Mouse (Mus musculus) CH12.LX (cell line): ENCODE results near the gene Lhcgr. TPM values are rescaled to one million over a fixed set of nuclear protein-coding genes. Genes with fewer than 3 reads are reported as not detected.

Experiments
- DNase-seq: peaks from one replicate; pipeline ENCODE4 v3.0.0-alpha.2; 2013; ENCODE audit errors: extremely low read depth
- H3K27ac ChIP-seq: 2 replicates; pipeline ENCODE4 v1.5.1; 2012; ENCODE audit warnings: low read depth, mild to moderate bottlenecking, control low read depth, moderate library complexity; ENCODE audit not compliant: insufficient read depth
- H3K27me3 ChIP-seq: replicated peaks from 2 replicates; pipeline ENCODE3; 2012; ENCODE audit warnings: inconsistent platforms
- H3K36me3 ChIP-seq, 2 experiments: replicated peaks in 1 of 2; 2 replicates each; pipeline versions ENCODE3 to v1.6.1; 2012; ENCODE audit warnings: inconsistent platforms in 1 of 2, low read length in 1 of 2, mild to moderate bottlenecking in 1 of 2, mixed read lengths in 1 of 2, moderate library complexity in 1 of 2; ENCODE audit not compliant: control insufficient read depth in 1 of 2, insufficient read depth in 1 of 2
- H3K4me1 ChIP-seq, 2 experiments: 2 replicates each; pipeline ENCODE4 v1.6.1; 2012; ENCODE audit warnings: inconsistent platforms in 1 of 2, moderate library complexity in 1 of 2; ENCODE audit not compliant: insufficient read depth in 2 of 2, control insufficient read depth in 1 of 2
- H3K4me2 ChIP-seq: 2 replicates; pipeline ENCODE4 v1.6.1; 2012; ENCODE audit warnings: low read depth, mild to moderate bottlenecking, control low read depth; ENCODE audit not compliant: poor library complexity, insufficient read depth, severe bottlenecking
- H3K4me3 ChIP-seq, 3 experiments: fragments of 150-350 bp in 1 of 3; sonication (generic) in 1 of 3; replicated peaks in 1 of 3; 2 replicates each; pipeline versions ENCODE3 to v1.5.1; 2011 to 2012; ENCODE audit warnings: low read depth in 2 of 3, low read length in 2 of 3, mild to moderate bottlenecking in 2 of 3, moderate library complexity in 2 of 3, control low read depth in 1 of 3, improper control_type of control experiment in 1 of 3, inconsistent platforms in 1 of 3, mixed read lengths in 1 of 3; ENCODE audit not compliant: poor library complexity in 1 of 3
- H3K79me2 ChIP-seq: replicated peaks from 2 replicates; pipeline ENCODE4 v1.6.1; 2012; ENCODE audit warnings: mild to moderate bottlenecking, moderate library complexity; ENCODE audit not compliant: control insufficient read depth, poor library complexity, insufficient read depth, severe bottlenecking; ENCODE audit errors: extremely low read depth
- H3K9ac ChIP-seq: 2 replicates; pipeline ENCODE4 v1.6.1; 2012; ENCODE audit warnings: low read depth, mild to moderate bottlenecking, control low read depth, moderate library complexity; ENCODE audit not compliant: insufficient read depth
- H3K9me3 ChIP-seq: replicated peaks from 2 replicates; pipeline ENCODE3; 2012; ENCODE audit warnings: low read length, inconsistent platforms, mixed read lengths
- CHD1 ChIP-seq: IDR thresholded peaks from 2 replicates; pipeline ENCODE4 v1.6.1; 2012; ENCODE audit warnings: low read depth, low read length, improper control_type of control experiment, inconsistent platforms
- CTCF ChIP-seq, 2 experiments: IDR thresholded peaks in 1 of 2; conservative IDR thresholded peaks in 1 of 2; 2 replicates each; pipeline ENCODE4 v1.5.1; 2011 to 2012; ENCODE audit warnings: low read depth in 2 of 2, low read length in 2 of 2, improper control_type of control experiment in 1 of 2, inconsistent platforms in 1 of 2, mild to moderate bottlenecking in 1 of 2, moderate library complexity in 1 of 2
- E2F4 ChIP-seq: IDR thresholded peaks from 2 replicates; pipeline ENCODE4 v1.6.1; 2011; ENCODE audit warnings: low read depth, low read length, improper control_type of control experiment; ENCODE audit not compliant: insufficient replicate concordance
- EP300 ChIP-seq: IDR thresholded peaks from 2 replicates; pipeline ENCODE4 v1.6.1; 2011; ENCODE audit warnings: low read length, improper control_type of control experiment
- IRF4 ChIP-seq: IDR thresholded peaks from 2 replicates; pipeline ENCODE4 v1.6.1; 2014; ENCODE audit warnings: low read depth, mild to moderate bottlenecking, inconsistent platforms, low read length, improper control_type of control experiment
- JUN ChIP-seq: IDR thresholded peaks from 2 replicates; pipeline ENCODE4 v1.6.1; 2011; ENCODE audit warnings: low read depth, mild to moderate bottlenecking, low read length, improper control_type of control experiment, moderate library complexity; ENCODE audit not compliant: insufficient read depth
- KAT2A ChIP-seq: IDR thresholded peaks from 2 replicates; pipeline ENCODE4 v1.6.1; 2012; ENCODE audit warnings: low read length, improper control_type of control experiment, inconsistent platforms; ENCODE audit not compliant: insufficient replicate concordance
- MAFK ChIP-seq: IDR thresholded peaks from 2 replicates; pipeline ENCODE4 v1.6.1; 2011; ENCODE audit warnings: low read length, improper control_type of control experiment; ENCODE audit not compliant: insufficient replicate concordance
- MAX ChIP-seq: IDR thresholded peaks from 2 replicates; pipeline ENCODE4 v1.6.1; 2011; ENCODE audit warnings: low read length, improper control_type of control experiment
- MAZ ChIP-seq: IDR thresholded peaks from 2 replicates; pipeline ENCODE4 v1.6.1; 2012; ENCODE audit warnings: low read depth, mild to moderate bottlenecking, inconsistent platforms, low read length, improper control_type of control experiment, moderate library complexity
- MXI1 ChIP-seq: IDR thresholded peaks from 2 replicates; pipeline ENCODE4 v1.6.1; 2011; ENCODE audit warnings: mild to moderate bottlenecking, low read depth, low read length, improper control_type of control experiment
- NRF1 ChIP-seq: IDR thresholded peaks from 2 replicates; pipeline ENCODE4 v1.6.1; 2014; ENCODE audit warnings: low read depth, mild to moderate bottlenecking, inconsistent platforms, low read length, improper control_type of control experiment, moderate library complexity
- PAX5 ChIP-seq: IDR thresholded peaks from 2 replicates; pipeline ENCODE4 v1.6.1; 2012; ENCODE audit warnings: low read length, inconsistent platforms, mixed read lengths
- POLR2AphosphoS2 ChIP-seq: IDR thresholded peaks from 2 replicates; pipeline ENCODE4 v1.6.1; 2011; ENCODE audit warnings: low read depth, low read length, improper control_type of control experiment
- TBP ChIP-seq: conservative IDR thresholded peaks from 2 replicates; pipeline ENCODE4 v1.6.1; 2011; ENCODE audit warnings: low read depth, low read length, improper control_type of control experiment
- TCF12 ChIP-seq: IDR thresholded peaks from 2 replicates; pipeline ENCODE4 v1.6.1; 2014; ENCODE audit warnings: low read depth, mild to moderate bottlenecking, inconsistent platforms, low read length, improper control_type of control experiment
- UBTF ChIP-seq: IDR thresholded peaks from 2 replicates; pipeline ENCODE4 v1.6.1; 2012; ENCODE audit warnings: low read depth, mild to moderate bottlenecking, inconsistent platforms, low read length, improper control_type of control experiment, moderate library complexity
- USF1 ChIP-seq: IDR thresholded peaks from 2 replicates; pipeline ENCODE4 v1.6.1; 2014; ENCODE audit warnings: low read depth, mild to moderate bottlenecking, inconsistent platforms, low read length, improper control_type of control experiment
- USF2 ChIP-seq: conservative IDR thresholded peaks from 2 replicates; pipeline ENCODE4 v1.6.1; 2011; ENCODE audit warnings: low read depth, low read length, improper control_type of control experiment
- ZC3H11A ChIP-seq: IDR thresholded peaks from 2 replicates; pipeline ENCODE4 v1.6.1; 2012; ENCODE audit warnings: low read depth, mild to moderate bottlenecking, inconsistent platforms, low read length, improper control_type of control experiment
- ZNF384 ChIP-seq: IDR thresholded peaks from 2 replicates; pipeline ENCODE4 v1.6.1; 2012; ENCODE audit warnings: low read depth, low read length, improper control_type of control experiment, inconsistent platforms
- dilution Hi-C: fragments of 300-500 bp; cut with MboI; formaldehyde crosslinking; loops from 2 replicates; pipeline ENCODE4 v1.14.3; 2020; ENCODE audit warnings: low sequenced_read_pairs; ENCODE audit not compliant: extremely low pct_unique_long_range_greater_than_20kb, extremely low pct_ligation_motif_present
- in situ Hi-C: fragments of 300-500 bp; cut with MboI; formaldehyde crosslinking; loops from 3 replicates; pipeline ENCODE4 v1.14.3; 2019; ENCODE audit warnings: low sequenced_read_pairs, low pct_ligation_motif_present, low pct_unique_long_range_greater_than_20kb, mixed read lengths
- polyA plus RNA-seq: library from polyadenylated mRNA; unstranded; fragments of >175 nt; gene quantifications from 2 replicates; pipeline ENCODE4 v1.2.1, GENCODE M21; 2012; ENCODE audit warnings: low read depth; ENCODE audit not compliant: insufficient read length
- total RNA-seq, 2 experiments: library from RNA; depleted of rRNA; stranded (reverse); fragments of 300-350 nt in 1 of 2; fragments of >200 nt in 1 of 2; gene quantifications; 2 replicates each; pipeline ENCODE4 v1.2.3; 2012 to 2014

Lhcgr gene
- total and polyA plus RNA-seq, 3 experiments = not detected

- dilution Hi-C loops = no loop called here
These were observed 1.1 kb downstream of the Lhcgr start for GRCm38 (mm10) chr17:88790680-88791079.

DNA sequence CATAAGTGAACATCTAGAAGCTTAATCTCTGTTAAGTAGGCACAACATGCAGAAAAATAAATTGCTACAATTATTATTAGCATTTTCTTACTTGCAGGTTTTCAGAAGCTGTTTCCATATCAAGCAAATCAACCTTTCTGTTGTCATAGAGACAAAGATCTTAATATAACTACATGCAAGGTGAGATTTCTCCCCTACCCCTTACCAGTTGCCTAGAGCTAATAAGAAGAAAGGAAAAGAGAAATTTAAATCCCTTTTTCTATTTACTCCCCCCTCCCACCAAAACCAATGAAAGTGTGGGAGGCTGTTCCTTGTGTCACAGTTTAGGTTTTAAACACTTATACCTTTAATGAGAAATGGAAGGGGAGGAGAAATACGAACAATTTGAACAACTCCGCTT is 3.4 kb downstream of the Lhcgr start:
- Histone ChIP-seq H3K27me3 (no peaks in the 10 kb centered on the region), H3K36me3 (no peaks in the 10 kb centered on the region), H3K27ac (no peak overlapping the region), H3K4me2 (no peak overlapping the region), H3K9me3 (no peaks in the 10 kb centered on the region), H3K9ac (no peak overlapping the region), H3K4me1 (no peaks in the 10 kb centered on the region), H3K4me3 (no peak overlapping the region), H3K79me2 (no peaks in the 10 kb centered on the region)
- no peak for DNase-seq
- dilution Hi-C loops = no loop called here
- in situ Hi-C loops = no loop called here
- no peak for TF ChIP-seq TCF12
- TF ChIP-seq MXI1 = no peak

More at GRCm38 (mm10) chr17:88790680-88791079, 1.1 kb downstream of the Lhcgr start:
- no peak overlapping the region for H3K9ac ChIP-seq
- DNase-seq = no peak
- H3K4me1 ChIP-seq = no peaks in the 10 kb centered on the region
- H3K4me3 ChIP-seq = no peak overlapping the region
- H3K4me2 ChIP-seq = no peak overlapping the region
- in situ Hi-C loops = no loop called here
- H3K36me3 ChIP-seq = no peaks in the 10 kb centered on the region
- H3K27ac ChIP-seq = no peak overlapping the region
- TF ChIP-seq PAX5 (no peak), TBP (no peak), CTCF (conservative IDR thresholded peaks at IDR 0.05 in 1 of 2, IDR thresholded peaks at IDR 0.05 in 1 of 2; ENCODE audit: low read depth in 2 of 2, low read length in 2 of 2) (no peak), E2F4 (no peak), MAFK (no peak), ZC3H11A (no peak), IRF4 (no peak), ZNF384 (no peak), USF1 (no peak), POLR2AphosphoS2 (no peak), KAT2A (no peak), UBTF (no peak), NRF1 (no peak), MAZ (no peak), USF2 (no peak), MAX (no peak), MXI1 (no peak), EP300 (no peak), JUN (no peak), CHD1 (no peak)
- H3K9me3 ChIP-seq = no peaks in the 10 kb centered on the region
- H3K79me2 ChIP-seq = no peaks in the 10 kb centered on the region
- H3K27me3 ChIP-seq = no peaks in the 10 kb centered on the region
